Mouse (Mus musculus) heart, postnatal 36 days (tissue): ENCODE results near the gene Ptafr. TPM values are rescaled to one million over a fixed set of nuclear protein-coding genes. Genes with fewer than 3 reads are reported as not detected.
A peak's percentile ranks its signal among the peaks of the same experiment; 100 is the strongest.
"Not testable (repeated sequence)": the region's sequence is repeated elsewhere in the genome, so short reads cannot be mapped to it uniquely, and the experiment has no call there.

Experiments used
- DNase-seq, 2 experiments: peaks; one replicate each; pipeline ENCODE4 v3.0.0; 2021 to 2022
- intact Hi-C: fragments of 180-260 bp; cut with DNase I; formaldehyde crosslinking; loops from one replicate; pipeline ENCODE4 v1.15.1; 2025
- total RNA-seq, 2 experiments: library from RNA; stranded (reverse); gene quantifications; 2 replicates each; pipeline ENCODE4 v1.2.3; 2021

Ptafr gene
- total RNA-seq, 2 experiments from 2014 or later, result 1.8 to 3.2 TPM

DNA sequence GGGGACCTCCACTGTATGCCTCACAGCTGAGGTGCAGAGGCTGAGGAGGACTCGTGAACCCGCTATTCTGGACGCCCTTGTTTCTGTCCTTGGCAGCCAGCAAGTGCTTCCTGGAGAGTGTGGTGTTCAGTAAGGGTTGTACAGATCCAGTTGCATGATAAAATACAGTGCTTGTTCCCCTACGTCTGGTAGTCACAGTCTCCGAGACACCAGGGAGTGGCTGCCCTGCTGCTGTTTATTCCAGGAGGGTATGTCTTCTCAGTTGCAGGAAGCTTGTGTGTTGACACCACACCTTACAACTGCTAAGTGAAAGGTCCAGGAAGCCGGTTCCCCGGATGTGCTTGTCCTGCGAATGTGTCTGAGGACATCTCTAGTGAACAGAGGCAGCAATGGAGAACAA lies 9.2 kb upstream of the Ptafr start:
- intact Hi-C loops, result loop anchor here (2.0 kb wide), 1 partner anchor 80 kb away; no protein-coding TSS in a partner anchor

DNA sequence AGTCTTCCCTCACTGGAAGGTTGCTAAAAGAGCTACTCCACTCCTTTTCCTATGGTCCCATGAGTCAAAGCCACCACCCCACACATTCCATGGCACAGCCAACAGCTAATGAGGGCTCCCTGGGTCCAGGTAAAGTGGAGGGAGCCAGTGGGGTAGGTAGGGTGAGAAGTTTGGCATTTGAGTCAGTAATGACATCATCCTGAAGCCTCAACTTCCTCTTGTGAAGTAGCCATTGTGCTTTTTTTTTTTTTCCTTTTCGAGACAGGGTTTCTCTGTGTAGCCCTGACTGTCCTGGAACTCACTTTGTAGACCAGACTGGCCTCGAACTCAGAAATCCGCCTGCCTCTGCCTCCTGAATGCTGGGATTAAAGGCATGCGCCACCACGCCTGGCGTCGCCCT lies 8.3 kb upstream of the Ptafr start:
- not testable (repeated sequence) for DNase-seq
- intact Hi-C loops, result loop anchor here (2.0 kb wide), 1 partner anchor 79 kb away; no protein-coding TSS in a partner anchor

More for the DNA sequence above, 9.2 kb upstream of the Ptafr start:
- no peak for DNase-seq

GRCm38 (mm10) chr4:132563261-132563660 lies 606 bp upstream of the Ptafr start:
- no peak for DNase-seq
- intact Hi-C loops, result no loop called here

- intact Hi-C loops, result no loop called here
- no peak for DNase-seq
These were observed 1.4 kb downstream of the Ptafr start for GRCm38 (mm10) chr4:132565089-132565747.

DNA sequence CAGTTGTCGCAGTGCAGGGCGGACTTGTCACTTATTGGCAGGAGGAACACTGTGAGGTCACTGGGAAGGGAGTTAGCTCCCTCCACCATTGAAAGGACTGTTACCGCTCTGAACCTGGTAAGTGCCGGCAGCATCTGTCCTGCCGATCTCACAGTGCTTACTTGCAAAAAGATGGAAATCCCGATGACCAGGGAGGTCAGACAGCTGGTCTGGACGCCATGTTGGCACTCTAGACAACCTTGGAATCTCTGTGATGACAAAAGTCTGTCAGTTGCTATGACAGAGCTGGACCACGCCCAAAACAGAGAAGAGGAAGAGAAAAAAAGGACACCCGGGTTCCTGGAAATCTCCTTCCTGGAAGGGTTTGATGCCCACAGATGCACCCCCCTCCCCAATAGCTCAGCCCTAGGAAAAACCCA lies 3.5 kb downstream of the Ptafr start:
- DNase-seq, result peak; percentile 23 to 25
- intact Hi-C loops, result no loop called here

DNA sequence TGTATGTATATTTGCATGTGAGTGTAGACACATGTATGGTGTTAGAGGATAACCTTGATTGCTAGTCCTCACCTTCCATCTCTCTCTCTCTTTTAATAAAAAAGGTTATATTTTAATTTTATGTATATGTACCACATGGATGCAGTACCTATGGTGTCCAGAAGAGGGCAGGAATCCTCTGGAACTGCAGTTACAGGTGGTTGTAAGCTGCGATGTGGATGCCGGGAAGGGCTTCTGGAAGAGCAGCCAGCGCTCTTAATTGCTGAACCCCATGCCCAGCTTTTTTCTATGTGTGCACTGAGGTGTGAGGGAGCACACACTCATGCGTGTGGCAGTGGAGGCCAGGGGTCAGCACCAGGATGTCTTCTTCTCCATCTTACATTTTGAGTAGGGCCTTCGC lies 5.2 kb downstream of the Ptafr start:
- intact Hi-C loops, result no loop called here
- no peak for DNase-seq

GRCm38 (mm10) chr4:132571190-132571589 lies 7.3 kb downstream of the Ptafr start:
- no peak for DNase-seq
- intact Hi-C loops, result no loop called here

DNA sequence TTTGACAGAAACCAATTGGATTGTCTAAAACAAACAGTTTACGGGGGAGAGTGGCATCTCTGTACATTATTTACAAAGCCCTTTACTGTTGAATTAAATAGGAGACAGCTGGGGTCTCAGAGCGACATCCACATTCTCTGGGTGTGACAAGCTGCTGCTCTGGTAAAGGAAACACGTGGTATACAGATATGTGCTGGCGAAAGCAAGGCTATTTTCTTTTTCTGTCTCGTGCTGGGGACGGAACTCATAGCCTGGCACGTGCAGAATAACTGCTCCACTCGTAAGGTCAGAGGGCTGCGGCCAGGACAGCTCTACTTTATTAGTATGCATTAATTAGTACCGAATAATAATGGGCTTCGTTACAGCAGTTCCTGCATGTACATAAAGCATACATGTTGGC lies 9.5 kb downstream of the Ptafr start:
- peak in 1 of 2 experiments; percentile 28 for DNase-seq
- intact Hi-C loops, result no loop called here

DNA sequence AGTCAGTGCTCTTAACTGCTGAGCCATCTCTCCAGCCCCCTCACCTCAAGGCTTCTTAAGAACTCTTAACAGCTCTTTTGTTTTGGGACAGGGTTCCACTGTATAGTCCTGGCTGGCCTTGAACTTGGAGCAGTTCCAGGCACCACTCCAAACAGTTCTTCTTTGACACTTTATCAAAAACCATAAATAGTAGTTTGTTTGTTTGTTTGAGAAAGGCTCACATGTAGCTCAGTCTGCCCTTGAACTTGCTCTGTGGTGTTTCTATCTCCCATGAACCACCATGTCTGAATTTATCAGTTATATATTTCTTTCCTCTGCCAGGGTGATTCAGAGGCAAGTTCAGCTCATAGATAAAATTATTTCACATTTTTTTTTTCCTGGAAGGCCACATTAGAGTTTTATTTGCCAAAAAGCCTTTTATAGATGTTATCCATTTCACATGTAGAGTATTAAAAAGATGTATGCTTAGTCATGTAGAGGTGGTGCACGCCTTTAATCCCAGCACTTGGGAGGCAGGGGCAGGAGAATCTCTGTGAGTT lies 11.0 kb downstream of the Ptafr start:
- DNase-seq, result no peak
- intact Hi-C loops, result no loop called here

DNA sequence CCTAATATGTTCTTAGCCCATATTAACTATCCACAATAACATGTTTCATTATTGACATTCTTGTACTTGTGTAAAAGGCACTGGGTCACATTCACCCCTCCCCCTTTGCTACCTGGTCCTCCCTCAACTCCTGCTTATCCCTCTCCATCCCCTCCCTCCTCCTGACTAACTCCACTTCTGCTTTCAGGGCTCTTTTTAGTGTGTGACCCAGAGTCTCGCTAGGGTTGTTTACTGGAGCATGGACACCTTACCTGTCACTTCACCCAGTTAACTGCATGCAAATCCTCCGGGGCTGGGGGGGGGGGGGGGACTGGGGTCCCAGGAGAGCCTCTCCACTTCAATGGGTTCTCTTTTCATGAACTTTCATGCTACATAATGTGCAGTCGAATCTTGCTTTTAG lies 19.9 kb downstream of the Ptafr start:
- no peak for DNase-seq
- intact Hi-C loops, result no loop called here

GRCm38 (mm10) chr4:132584975-132585374 lies 21.1 kb downstream of the Ptafr start:
- intact Hi-C loops, result no loop called here
- DNase-seq, result no peak

- intact Hi-C loops, result no loop called here
- no peak for DNase-seq
These were observed 22.4 kb downstream of the Ptafr start for GRCm38 (mm10) chr4:132586282-132586681.

GRCm38 (mm10) chr4:132588512-132588911 lies 24.6 kb downstream of the Ptafr start:
- no peak for DNase-seq
- intact Hi-C loops, result no loop called here

- intact Hi-C loops, result no loop called here
- DNase-seq, result no peak
These were observed 26.8 kb downstream of the Ptafr start for GRCm38 (mm10) chr4:132590642-132591041.

- intact Hi-C loops, result no loop called here
These were observed 29.1 kb downstream of the Ptafr start for GRCm38 (mm10) chr4:132592958-132593357.

DNA sequence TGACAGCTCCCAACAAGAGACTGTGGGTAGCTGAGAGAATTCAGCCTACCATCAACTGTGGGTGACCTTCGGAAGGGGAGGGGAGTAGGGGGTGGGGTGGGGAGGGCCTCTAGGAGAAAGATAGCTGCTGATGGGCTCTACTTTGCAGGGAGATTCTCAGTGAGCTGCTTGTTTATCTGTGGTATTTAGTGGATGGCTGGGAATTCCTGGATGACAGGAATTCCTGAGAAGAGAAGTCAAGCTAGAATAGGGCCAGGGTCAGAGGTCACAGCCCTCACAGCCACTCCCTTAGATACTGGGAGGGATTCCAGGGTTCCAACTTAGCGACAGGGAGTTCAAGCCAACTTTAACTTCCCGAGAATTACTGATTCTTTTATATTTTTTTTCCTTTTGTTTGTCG lies 30.3 kb downstream of the Ptafr start:
- no peak for DNase-seq

More at GRCm38 (mm10) chr4:132592958-132593357, 29.1 kb downstream of the Ptafr start:
- no peak for DNase-seq

GRCm38 (mm10) chr4:132598861-132599260 lies 35.0 kb downstream of the Ptafr start:
- intact Hi-C loops, result no loop called here
- DNase-seq, result no peak

More for the DNA sequence above, 30.3 kb downstream of the Ptafr start:
- intact Hi-C loops, result no loop called here

GRCm38 (mm10) chr4:132599764-132600163 lies 35.9 kb downstream of the Ptafr start:
- intact Hi-C loops, result no loop called here
- no peak for DNase-seq

DNA sequence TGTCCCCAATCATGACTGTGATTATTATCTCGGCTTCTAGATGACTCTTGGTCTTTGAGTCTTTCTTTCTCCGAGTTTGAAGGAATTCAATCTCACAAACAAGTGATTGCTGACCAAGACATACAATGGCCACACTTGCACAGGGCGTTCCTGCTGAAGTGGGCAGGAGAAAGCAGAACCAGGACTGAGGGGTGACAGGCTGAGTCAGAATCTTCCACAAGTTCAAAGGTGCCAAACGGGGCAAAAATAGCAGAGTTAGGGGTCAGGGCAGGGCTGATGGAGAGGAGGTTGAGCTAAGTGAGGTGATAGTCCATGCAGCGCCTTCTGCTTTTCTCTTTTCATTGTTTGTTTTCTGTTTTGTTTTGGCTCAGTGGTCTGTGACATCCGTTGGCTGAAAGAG lies 36.6 kb downstream of the Ptafr start:
- intact Hi-C loops, result no loop called here
- no peak for DNase-seq

DNA sequence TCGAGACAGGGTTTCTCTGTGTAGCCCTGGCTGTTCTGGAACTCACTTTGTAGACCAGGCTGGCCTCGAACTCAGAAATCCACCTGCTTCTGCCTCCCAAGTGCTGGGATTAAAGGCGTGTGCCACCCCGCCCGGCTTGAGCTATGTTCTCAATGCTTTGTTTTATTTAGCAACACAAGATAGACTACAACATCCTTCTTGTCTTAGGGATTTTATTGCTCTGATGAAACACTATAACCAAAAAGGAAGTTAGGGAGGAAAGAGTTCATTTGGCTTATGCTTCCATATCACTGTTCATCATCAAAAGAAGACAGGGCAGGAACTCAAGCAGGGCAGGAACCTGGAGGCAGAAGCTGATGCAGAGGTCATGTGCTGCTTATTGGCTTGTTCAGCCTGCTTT lies 37.4 kb downstream of the Ptafr start:
- intact Hi-C loops, DNase-seq: not testable (repeated sequence)

DNA sequence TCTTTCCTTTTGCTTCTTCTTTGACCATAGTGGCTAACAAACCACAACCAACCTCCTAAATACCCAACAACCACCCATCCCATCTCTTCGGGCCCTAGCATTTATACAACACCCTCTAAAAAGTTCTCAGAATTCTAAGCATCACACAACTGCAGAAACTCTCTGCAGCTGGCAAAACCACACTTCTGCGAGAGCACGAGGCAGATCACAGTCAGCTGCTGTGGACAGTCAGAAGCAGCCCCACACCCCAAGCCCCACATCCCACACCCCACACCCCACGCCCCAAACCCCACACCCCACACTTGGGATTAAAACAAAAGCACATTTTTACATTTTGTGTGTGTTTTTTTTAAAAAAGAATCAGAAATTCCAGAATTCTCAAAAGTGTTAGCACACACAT lies 39.6 kb downstream of the Ptafr start:
- intact Hi-C loops, result no loop called here
- no peak for DNase-seq

- intact Hi-C loops, result no loop called here
- DNase-seq, result no peak
These were observed 41.9 kb downstream of the Ptafr start for GRCm38 (mm10) chr4:132605816-132606215.
